ENCODE assay signal across 6 mouse cellular contexts in genomic region chr5:117344496-117344895, GRCm38 (mm10). TPM values are rescaled to one million over a fixed set of nuclear protein-coding genes. Genes with fewer than 3 reads are reported as not detected.
DNase-seq lines count a peak whose midpoint lies in the region; ATAC-seq and TF ChIP-seq lines count a peak whose summit lies in the region.
"Not testable (repeated sequence)": the region's sequence is repeated elsewhere in the genome, so short reads cannot be mapped to it uniquely, and the experiment has no call there.
"Had no signal": no experiment of that assay in that cellular context is flagged by ENCODE, and none has a peak within 500 bp of the region (broad histone marks: within the 10 kb centered on the region; RNA-seq: fewer than 3 reads in every experiment).

No protein-coding gene starts in this region.

- not testable (repeated sequence) for H3K36me3 ChIP-seq in midbrain, postnatal 0 days (ENCODE audit: insufficient read depth, low read length)

- WGBS in midbrain, postnatal 0 days = 90% methylated on average over 5 of the region's 5 CpGs

- H3K4me2 ChIP-seq in midbrain, postnatal 0 days (ENCODE audit: low read depth, low read length, poor library complexity, severe bottlenecking) = not testable (repeated sequence)

- not testable (repeated sequence) for H3K27ac ChIP-seq in gastrocnemius, adult 2 months; layer of hippocampus, adult 2 months; midbrain, postnatal 0 days (ENCODE audit: low read depth, low read length)

- not testable (repeated sequence) for H3K9ac ChIP-seq in midbrain, postnatal 0 days (replicated peaks; ENCODE audit: low read length, poor library complexity, severe bottlenecking)

- H3K4me3 ChIP-seq in gastrocnemius, adult 2 months; layer of hippocampus, adult 2 months; midbrain, postnatal 0 days (ENCODE audit: low read depth, low read length): not testable (repeated sequence)

- peak; percentile 33 for DNase-seq in Muller cell, postnatal 12 days (ENCODE audit: inconsistent ontology term)
- peak; percentile 33 for DNase-seq in adrenal gland, postnatal 14 days
- DNase-seq in gastrocnemius, adult 2 months; layer of hippocampus, adult 2 months (ENCODE audit: low spot score in 2 of 2); midbrain, postnatal 0 days (ENCODE audit: low spot score): not testable (repeated sequence)

- ATAC-seq in midbrain, postnatal 0 days (ENCODE audit: low FRiP score) = not testable (repeated sequence)

- TF ChIP-seq CTCF in gastrocnemius, adult 2 months (IDR thresholded peaks at IDR 0.05) = 0 out of 2 replicates have a peak, but pooled peaks have one; percentile 2
- TF ChIP-seq CTCF in layer of hippocampus, adult 2 months (conservative IDR thresholded peaks at IDR 0.05) = peak; percentile 42
- 0 out of 2 replicates have a peak, but pooled peaks have one; percentile 11 for TF ChIP-seq CTCF in midbrain, postnatal 0 days (IDR thresholded peaks at IDR 0.05)

- intact Hi-C loops in gastrocnemius, adult 2 months (cut with DNase I) = not testable (repeated sequence)

- not testable (repeated sequence) for H3K27me3 ChIP-seq in midbrain, postnatal 0 days (ENCODE audit: insufficient read depth, low read length)

- H3K9me3 ChIP-seq in midbrain, postnatal 0 days (ENCODE audit: low read length) = not testable (repeated sequence)

- H3K4me1 ChIP-seq in midbrain, postnatal 0 days (ENCODE audit: insufficient read depth, low read length) = not testable (repeated sequence)

RNA-seq across cellular contexts. Expression of gene Wsb2, which starts 12.6 kb away (rescaled TPM):
- total RNA-seq in adrenal gland, postnatal 14 days (2021) = 100 and 103 TPM in 2 replicates
- 10 to 100 TPM; 88.0 to 97.7 TPM for total RNA-seq in gastrocnemius, adult 2 months (2021)
- 100 to 1,000 TPM; 262 to 264 TPM for total RNA-seq in layer of hippocampus, adult 2 months (2021)
- 395 and 494 TPM in 2 replicates for total RNA-seq in midbrain, postnatal 0 days (2014; rRNA removed)
- polyA plus RNA-seq in midbrain, postnatal 0 days (2015; fragmentation: Nextera tagmentation; extraction: Ambion mirVana) = 336 and 360 TPM in 2 replicates

RNA-seq across cellular contexts. Expression of gene Vsig10, which starts 25.6 kb away (rescaled TPM):
- total RNA-seq in adrenal gland, postnatal 14 days (2021) = 18.5 and 21.6 TPM in 2 replicates
- total RNA-seq in gastrocnemius, adult 2 months (2021) = 1 to 10 TPM; 5.2 to 5.3 TPM
- total RNA-seq in layer of hippocampus, adult 2 months (2021) = 1 to 10 TPM; 1.5 to 2.1 TPM
- 1.8 and 7.1 TPM in 2 replicates for total RNA-seq in midbrain, postnatal 0 days (2014; rRNA removed)
- 1.2 and 1.5 TPM in 2 replicates for polyA plus RNA-seq in midbrain, postnatal 0 days (2015; fragmentation: Nextera tagmentation; extraction: Ambion mirVana)
- polyA plus RNA-seq: erythroblast, embryonic 14.5 days had no signal

RNA-seq across cellular contexts. Expression of gene Rfc5, which starts 44.4 kb away (rescaled TPM):
- total RNA-seq in adrenal gland, postnatal 14 days (2021) = 15.4 and 16.8 TPM in 2 replicates
- 1 to 10 TPM in 1 of 2 experiments, under 1 TPM in 1; 0.84 to 1.1 TPM for total RNA-seq in gastrocnemius, adult 2 months (2021)
- 10 to 100 TPM; 13.8 to 18.5 TPM for total RNA-seq in layer of hippocampus, adult 2 months (2021)
- total RNA-seq in midbrain, postnatal 0 days (2014; rRNA removed) = 12.0 and 15.2 TPM in 2 replicates
- polyA plus RNA-seq in midbrain, postnatal 0 days (2015; fragmentation: Nextera tagmentation; extraction: Ambion mirVana) = 22.0 and 22.1 TPM in 2 replicates

RNA-seq across cellular contexts. Expression of gene Pebp1, which starts 57.1 kb away (rescaled TPM):
- 832 and 835 TPM in 2 replicates for total RNA-seq in adrenal gland, postnatal 14 days (2021)
- total RNA-seq in gastrocnemius, adult 2 months (2021) = 100 to 1,000 TPM; 333 to 344 TPM
- total RNA-seq in layer of hippocampus, adult 2 months (2021) = 100 to 1,000 TPM; 696 to 743 TPM
- 1,240 and 1,525 TPM in 2 replicates for total RNA-seq in midbrain, postnatal 0 days (2014; rRNA removed)
- polyA plus RNA-seq in midbrain, postnatal 0 days (2015; fragmentation: Nextera tagmentation; extraction: Ambion mirVana) = 1,025 and 1,129 TPM in 2 replicates
